Mouse (Mus musculus): Measurements from ENCODE around the gene Gm20696.

GRCm38 (mm10) chr6:99669481-99670325, 3.1 kb upstream of the Gm20696 start:
- TF ChIP-seq POLR2AphosphoS5 (IDR thresholded peaks at IDR 0.05; ENCODE audit: insufficient replicate concordance, low read depth, low read length) (no peak), GATA1 (IDR thresholded peaks at IDR 0.05; ENCODE audit: borderline replicate concordance, low read length) (no peak), TAL1 (conservative IDR thresholded peaks at IDR 0.05; ENCODE audit: low read depth, low read length) (no peak)

Data from G1E (cell line).